Mouse (Mus musculus): Measurements from ENCODE around the gene Trpm5. TPM values are rescaled to one million over a fixed set of nuclear protein-coding genes. Genes with fewer than 3 reads are reported as not detected.

The Trpm5 gene
- polyA plus RNA-seq, 1 experiment = not detected

DNA sequence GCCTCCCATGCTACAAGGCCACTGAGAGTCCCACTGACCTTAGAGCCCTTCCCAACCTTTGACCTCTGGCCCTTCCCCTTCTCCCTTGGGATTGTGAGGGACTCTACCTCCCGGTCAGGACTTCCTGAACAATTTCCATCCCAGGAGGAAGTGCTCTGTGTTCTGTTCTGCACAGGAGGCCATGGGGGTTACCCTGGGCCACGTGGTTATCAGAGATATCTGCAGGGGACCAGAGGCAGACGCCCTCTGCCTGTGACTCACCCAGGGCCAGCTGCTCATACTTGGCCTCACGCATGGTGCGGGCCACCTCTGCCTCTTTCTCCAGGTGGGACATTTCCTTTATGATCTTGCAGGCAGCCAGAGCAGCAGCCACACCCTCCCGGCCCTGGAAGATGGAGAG, 12.4 kb downstream of the Trpm5 start:
- no peak overlapping the region for H3K4me3 ChIP-seq (ENCODE audit: insufficient read depth, low read length)
- H3K27ac ChIP-seq (ENCODE audit: insufficient read depth, low read depth, low read length) = no peak overlapping the region
- no peaks in the 10 kb centered on the region for H3K4me1 ChIP-seq (ENCODE audit: control insufficient read depth, insufficient read depth, low read length)
- TF ChIP-seq POLR2A (IDR thresholded peaks at IDR 0.05; ENCODE audit: borderline replicate concordance, low read depth, low read length) (no peak), CTCF (IDR thresholded peaks at IDR 0.05; ENCODE audit: low read depth, low read length) (no peak)

DNA sequence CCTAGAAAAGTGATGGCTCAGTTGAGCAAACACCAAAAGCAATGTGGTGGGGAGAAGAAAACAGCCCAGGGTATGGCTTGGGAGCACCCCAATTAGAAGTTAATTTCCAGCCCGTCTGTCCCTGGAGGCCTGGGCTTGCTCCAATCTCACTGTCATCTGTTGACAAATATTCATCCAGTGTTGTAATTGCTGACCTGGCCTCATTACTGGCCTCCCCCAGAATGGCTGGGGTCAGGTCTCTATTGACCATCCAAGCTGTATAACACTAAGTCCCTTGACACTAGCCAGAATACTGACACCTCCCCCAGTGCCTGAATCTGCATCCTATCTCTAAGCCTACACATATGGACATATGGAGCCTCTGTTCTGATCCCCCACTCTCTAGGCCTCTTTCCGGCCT, 17.1 kb downstream of the Trpm5 start:
- Histone ChIP-seq H3K4me1 (ENCODE audit: control insufficient read depth, insufficient read depth, low read length) (no peaks in the 10 kb centered on the region), H3K27ac (ENCODE audit: insufficient read depth, low read depth, low read length) (no peak overlapping the region), H3K4me3 (ENCODE audit: insufficient read depth, low read length) (no peak overlapping the region)
- TF ChIP-seq POLR2A (IDR thresholded peaks at IDR 0.05; ENCODE audit: borderline replicate concordance, low read depth, low read length) = no peak
- TF ChIP-seq CTCF (IDR thresholded peaks at IDR 0.05; ENCODE audit: low read depth, low read length) = no peak

DNA sequence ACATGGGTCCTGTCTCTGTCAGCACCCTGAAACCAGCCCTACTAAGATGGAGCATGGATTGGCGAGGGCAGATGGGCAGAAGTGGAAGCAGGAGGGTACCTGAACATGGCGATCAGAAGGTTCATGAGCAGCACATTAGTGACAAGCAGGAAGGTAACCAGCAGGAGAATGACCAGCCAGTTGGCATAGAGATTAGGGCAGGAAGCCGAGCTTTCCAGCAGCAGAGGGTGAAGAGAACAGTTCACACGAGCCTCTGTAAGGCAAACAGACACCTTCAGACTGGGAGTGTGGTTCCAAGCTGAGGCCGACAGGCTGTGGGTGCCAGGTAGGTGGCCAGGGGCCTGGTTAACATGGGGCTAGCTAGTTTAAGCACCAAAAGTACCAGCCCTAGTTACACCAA, 19.0 kb downstream of the Trpm5 start:
- no peak for TF ChIP-seq POLR2A (IDR thresholded peaks at IDR 0.05; ENCODE audit: borderline replicate concordance, low read depth, low read length)
- Histone ChIP-seq H3K4me1 (ENCODE audit: control insufficient read depth, insufficient read depth, low read length) (no peaks in the 10 kb centered on the region), H3K27ac (ENCODE audit: insufficient read depth, low read depth, low read length) (no peak overlapping the region), H3K4me3 (ENCODE audit: insufficient read depth, low read length) (no peak overlapping the region)

DNA sequence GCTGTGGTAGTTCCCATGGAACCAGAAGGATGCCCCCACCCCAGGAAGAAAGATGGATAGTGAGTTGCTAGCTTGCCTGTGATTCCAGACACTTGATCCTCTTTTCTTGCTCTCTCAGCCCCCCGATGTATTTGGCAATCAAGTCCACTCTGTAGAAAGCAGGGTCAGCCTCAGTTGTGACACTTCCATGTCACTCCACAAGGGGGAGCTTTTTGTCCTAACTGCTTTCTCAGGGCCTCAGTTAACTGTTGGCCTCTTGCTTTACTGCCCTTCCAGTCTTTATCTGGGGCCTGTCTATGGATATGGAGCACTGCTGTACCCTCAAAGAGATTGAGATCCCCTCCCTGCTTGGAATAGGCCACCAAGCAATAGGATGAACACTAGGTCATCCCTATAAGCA, 21.4 kb downstream of the Trpm5 start:
- Histone ChIP-seq H3K4me1 (ENCODE audit: control insufficient read depth, insufficient read depth, low read length) (peaks cover 4% of the 10 kb centered on the region; the same call in 1 of the 2 replicates), H3K27ac (ENCODE audit: insufficient read depth, low read depth, low read length) (no peak overlapping the region), H3K4me3 (ENCODE audit: insufficient read depth, low read length) (no peak overlapping the region)
- peak; percentile 25; the same call in 1 of the 2 replicates for TF ChIP-seq CTCF (IDR thresholded peaks at IDR 0.05; ENCODE audit: low read depth, low read length)
- no peak for TF ChIP-seq POLR2A (IDR thresholded peaks at IDR 0.05; ENCODE audit: borderline replicate concordance, low read depth, low read length)

DNA sequence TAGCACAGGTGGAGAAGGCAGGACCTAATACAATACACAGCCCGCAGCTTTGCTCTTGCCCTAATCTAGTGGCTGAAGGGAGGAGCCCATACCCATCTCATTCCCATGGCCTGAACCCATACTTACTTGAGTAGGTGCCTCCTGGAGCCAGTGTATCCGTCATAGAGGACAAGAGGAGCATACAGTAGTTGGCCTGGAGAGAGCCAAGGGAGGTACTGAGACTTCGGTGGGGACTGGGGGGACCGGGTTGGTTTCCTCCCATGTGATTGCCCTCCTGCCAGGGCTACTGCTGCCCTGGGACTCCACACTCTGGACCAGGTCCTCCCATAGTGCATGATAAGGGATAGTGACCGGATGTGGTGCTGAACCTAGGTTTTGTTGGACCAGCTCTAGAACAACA, 21.8 kb downstream of the Trpm5 start:
- Histone ChIP-seq H3K4me3 (ENCODE audit: insufficient read depth, low read length) (no peak overlapping the region), H3K4me1 (ENCODE audit: control insufficient read depth, insufficient read depth, low read length) (peaks cover 4% of the 10 kb centered on the region; the same call in 1 of the 2 replicates), H3K27ac (ENCODE audit: insufficient read depth, low read depth, low read length) (no peak overlapping the region)
- TF ChIP-seq CTCF (IDR thresholded peaks at IDR 0.05; ENCODE audit: low read depth, low read length) = no peak
- no peak for TF ChIP-seq POLR2A (IDR thresholded peaks at IDR 0.05; ENCODE audit: borderline replicate concordance, low read depth, low read length)

DNA sequence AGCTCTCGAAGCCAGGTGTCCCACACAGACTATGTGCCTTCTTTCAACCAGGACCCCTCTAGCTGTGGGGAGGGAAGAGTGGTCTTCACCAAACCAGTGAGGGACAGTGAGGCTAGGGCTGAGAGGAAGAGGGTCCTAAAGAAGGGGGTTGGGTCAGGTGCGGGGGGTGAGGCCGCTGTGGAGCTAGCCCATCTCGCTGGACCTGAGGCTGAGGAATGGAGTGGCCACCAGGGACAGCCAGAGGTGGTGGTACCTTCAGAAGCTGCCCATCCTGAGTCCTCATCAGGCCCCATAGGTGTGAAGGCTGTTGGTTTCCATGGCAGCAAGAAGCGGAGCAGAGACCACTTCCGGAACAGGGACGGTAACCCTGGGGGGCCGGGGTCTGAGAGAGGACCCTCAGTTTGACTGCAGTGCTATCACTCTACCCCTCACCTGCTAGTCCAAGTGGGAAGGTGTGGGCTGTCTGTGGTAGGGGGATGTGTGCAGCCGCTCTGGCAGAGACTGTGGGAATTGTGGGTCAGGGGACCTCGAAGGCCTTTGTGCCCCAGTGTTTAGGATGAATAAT, 23.9 kb downstream of the Trpm5 start:
- H3K4me1 ChIP-seq (ENCODE audit: control insufficient read depth, insufficient read depth, low read length) = peaks cover 4% of the 10 kb centered on the region; the same call in 1 of the 2 replicates
- TF ChIP-seq CTCF (IDR thresholded peaks at IDR 0.05; ENCODE audit: low read depth, low read length) = no peak
- no peak for TF ChIP-seq POLR2A (IDR thresholded peaks at IDR 0.05; ENCODE audit: borderline replicate concordance, low read depth, low read length)

DNA sequence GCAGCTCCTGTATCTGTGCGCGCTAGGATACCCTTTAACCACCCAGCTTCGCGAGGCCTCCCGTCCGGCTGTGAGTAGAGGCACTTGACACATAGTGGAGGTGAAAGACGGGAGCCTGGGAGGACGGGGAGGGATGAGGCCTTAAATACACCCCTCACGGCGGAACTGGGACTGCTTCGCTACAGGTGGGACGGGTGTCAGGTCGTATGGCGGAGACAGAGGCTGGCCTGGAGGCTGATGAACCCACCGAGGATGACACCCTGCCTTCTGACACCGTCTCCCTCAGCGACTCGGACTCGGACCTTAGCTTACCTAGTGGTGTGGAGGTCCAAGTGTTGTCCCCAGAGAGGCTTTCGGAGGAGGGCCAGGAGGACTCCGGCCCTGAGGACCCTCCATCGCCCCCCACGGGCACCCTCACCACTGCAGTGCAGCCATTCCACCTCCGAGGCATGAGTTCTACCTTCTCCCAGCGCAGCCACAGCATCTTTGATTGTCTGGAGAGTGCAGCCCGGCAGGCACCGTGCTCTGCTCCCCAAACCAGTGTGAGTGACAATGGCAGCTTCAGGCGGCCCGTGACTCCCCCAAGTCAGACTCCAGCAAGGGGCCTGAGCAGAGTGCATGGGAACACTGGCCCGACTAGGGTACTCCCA, 24.6 kb downstream of the Trpm5 start:
- Histone ChIP-seq H3K27ac (ENCODE audit: insufficient read depth, low read depth, low read length) (peak overlapping the region; percentile 41), H3K4me3 (ENCODE audit: insufficient read depth, low read length) (peak overlapping the region; percentile 90), H3K4me1 (ENCODE audit: control insufficient read depth, insufficient read depth, low read length) (peaks cover 4% of the 10 kb centered on the region; the same call in 1 of the 2 replicates)
- TF ChIP-seq CTCF (IDR thresholded peaks at IDR 0.05; ENCODE audit: low read depth, low read length) (no peak), POLR2A (IDR thresholded peaks at IDR 0.05; ENCODE audit: borderline replicate concordance, low read depth, low read length) (no peak)

More for the DNA sequence above, 23.9 kb downstream of the Trpm5 start:
- Histone ChIP-seq H3K4me3 (ENCODE audit: insufficient read depth, low read length) (peak overlapping the region; percentile 90), H3K27ac (ENCODE audit: insufficient read depth, low read depth, low read length) (no peak overlapping the region)

DNA sequence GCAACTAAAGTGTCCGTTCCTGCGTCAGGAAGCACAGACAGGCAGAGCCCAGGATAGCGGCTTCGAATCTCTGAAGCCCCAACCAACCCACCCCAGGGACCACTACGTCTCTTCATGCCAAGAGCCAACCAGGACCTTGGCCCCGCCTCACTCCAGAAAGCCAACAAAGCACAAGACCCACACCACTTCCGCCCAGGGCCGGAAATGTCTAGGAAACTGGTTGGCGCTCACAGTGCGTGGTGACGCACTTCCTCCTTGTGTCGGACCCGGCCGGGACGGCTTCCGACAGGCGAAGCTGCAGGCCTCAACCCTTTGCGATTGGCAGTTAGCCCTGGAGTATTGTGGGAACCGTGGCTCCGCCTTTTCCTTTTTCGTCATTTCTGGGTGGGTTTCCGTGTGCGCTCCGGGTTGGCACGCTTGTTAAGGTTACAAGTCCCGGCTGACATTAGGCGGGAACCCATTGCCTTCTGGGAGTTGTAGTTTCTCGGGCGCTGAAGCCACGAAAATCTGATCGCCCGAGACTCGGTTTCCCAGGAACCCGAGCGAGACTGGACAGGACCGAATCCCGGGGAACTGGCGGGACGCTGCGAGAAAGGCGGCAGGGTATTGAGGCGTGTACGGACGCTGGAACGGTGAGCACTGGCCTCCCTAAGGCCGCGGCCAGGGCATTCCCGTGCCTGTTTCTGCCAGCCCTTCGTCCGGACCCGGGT, 25.4 kb downstream of the Trpm5 start, which contains the start of gene Tssc4:
Gene Tssc4 (plus strand): TSS at position 368 of the 710 bp plus-strand sequence.
- Histone ChIP-seq H3K4me1 (ENCODE audit: control insufficient read depth, insufficient read depth, low read length) (peaks cover 4% of the 10 kb centered on the region; the same call in 1 of the 2 replicates), H3K27ac (ENCODE audit: insufficient read depth, low read depth, low read length) (peak within 1 kb of the TSS; percentile 67), H3K4me3 (ENCODE audit: insufficient read depth, low read length) (peak within 1 kb of the TSS; percentile 90)
- TF ChIP-seq POLR2A (IDR thresholded peaks at IDR 0.05; ENCODE audit: borderline replicate concordance, low read depth, low read length) (no peak), CTCF (IDR thresholded peaks at IDR 0.05; ENCODE audit: low read depth, low read length) (no peak)

DNA sequence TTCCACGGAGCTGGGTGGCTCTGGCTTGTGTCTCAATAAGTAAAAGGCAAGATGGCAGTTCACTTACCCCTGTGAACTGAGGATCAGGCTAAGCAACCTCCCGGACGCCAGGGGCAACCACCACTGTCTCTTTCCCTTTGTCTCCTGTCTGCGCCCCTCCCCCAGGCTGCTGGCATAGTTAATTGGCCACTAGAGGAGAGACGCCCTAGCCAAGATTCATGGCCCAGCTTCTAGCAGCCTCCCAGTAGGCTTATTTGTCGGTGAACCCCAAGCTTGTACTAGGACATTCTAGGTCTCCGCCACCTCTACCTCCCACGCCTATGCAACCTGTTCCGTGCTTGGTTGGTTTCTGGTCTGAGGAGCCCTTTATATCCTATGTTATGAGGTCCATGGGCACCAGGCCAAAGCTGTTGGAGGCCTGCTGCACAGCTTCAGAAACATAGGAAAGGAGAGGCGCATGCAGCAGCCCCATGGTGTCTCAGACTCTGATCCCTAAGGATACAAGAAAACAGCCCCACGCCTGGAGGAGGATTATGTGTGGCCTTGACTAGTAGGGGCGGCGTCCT, 26.0 kb downstream of the Trpm5 start:
- Histone ChIP-seq H3K4me1 (ENCODE audit: control insufficient read depth, insufficient read depth, low read length) (peaks cover 4% of the 10 kb centered on the region; the same call in 1 of the 2 replicates), H3K27ac (ENCODE audit: insufficient read depth, low read depth, low read length) (peak overlapping the region; percentile 67), H3K4me3 (ENCODE audit: insufficient read depth, low read length) (peak overlapping the region; percentile 39)
- 0 out of 2 replicates have a peak, but pooled peaks have one; percentile 14 for TF ChIP-seq CTCF (IDR thresholded peaks at IDR 0.05; ENCODE audit: low read depth, low read length)
- no peak for TF ChIP-seq POLR2A (IDR thresholded peaks at IDR 0.05; ENCODE audit: borderline replicate concordance, low read depth, low read length)

All from bone marrow macrophage, adult 2 months (primary cell).